Comparison of ENCODE assay signal across 1 mouse cellular context in genomic region chr5:124056219-124056618, GRCm38 (mm10).
TF ChIP-seq lines count a peak whose summit lies in the region.

No protein-coding gene starts in this region.

TF ChIP-seq in MEL, 35 proteins besides CTCF, POLR2A, EP300 and RAD21:
- TF ChIP-seq UBTF (IDR thresholded peaks at IDR 0.05; ENCODE audit: borderline replicate concordance, insufficient read depth, low read depth, low read length): no peak
- peak; percentile 23; the same call in 1 of the 2 replicates for TF ChIP-seq SMC3 (IDR thresholded peaks at IDR 0.05; ENCODE audit: low read depth, low read length)
- no peak for TF ChIP-seq KAT2A (conservative IDR thresholded peaks at IDR 0.05; ENCODE audit: low read depth, low read length)
- no peak for TF ChIP-seq CHD2 (IDR thresholded peaks at IDR 0.05; ENCODE audit: low read length)
